Mouse (Mus musculus): ENCODE data around the gene Mettl7a1. TPM values are rescaled to one million over a fixed set of nuclear protein-coding genes. Genes with fewer than 3 reads are reported as not detected.
A peak's percentile ranks its signal among the peaks of the same experiment; 100 is the strongest.
"Not testable (repeated sequence)": the region's sequence is repeated elsewhere in the genome, so short reads cannot be mapped to it uniquely, and the experiment has no call there.

The Mettl7a1 gene
- polyA plus RNA-seq, 1 experiment from 2014 or later = 4.3 TPM

- not testable (repeated sequence) for H3K27me3 ChIP-seq (replicated peaks); ATAC-seq (replicated peaks); H3K4me3 ChIP-seq; H3K27ac ChIP-seq; H3K9ac ChIP-seq; H3K36me3 ChIP-seq (replicated peaks); H3K4me1 ChIP-seq; H3K4me2 ChIP-seq; H3K9me3 ChIP-seq
- WGBS = 88% methylated on average over 4 of the region's 4 CpGs
Measured at GRCm38 (mm10) chr15:100273791-100274308, 30.1 kb upstream of the Mettl7a1 start.

- no peaks in the 10 kb centered on the region for H3K4me1 ChIP-seq
- WGBS = 85% methylated on average over 7 of the region's 7 CpGs
Measured at GRCm38 (mm10) chr15:100274790-100275559, 29.0 kb upstream of the Mettl7a1 start.

GRCm38 (mm10) chr15:100276403-100276802 is 27.5 kb upstream of the Mettl7a1 start:
- no peak overlapping the region for H3K4me2 ChIP-seq
- no peak for ATAC-seq (replicated peaks)
- no peak overlapping the region for H3K27ac ChIP-seq
- no peak overlapping the region for H3K4me3 ChIP-seq
- no peaks in the 10 kb centered on the region for H3K4me1 ChIP-seq
- no peak overlapping the region for H3K9ac ChIP-seq
- no peaks in the 10 kb centered on the region for H3K36me3 ChIP-seq (replicated peaks)
- 95% methylated on average over 4 of the region's 4 CpGs for WGBS
- H3K27me3 ChIP-seq (replicated peaks) = no peaks in the 10 kb centered on the region
- no peaks in the 10 kb centered on the region for H3K9me3 ChIP-seq

More at GRCm38 (mm10) chr15:100274790-100275559, 29.0 kb upstream of the Mettl7a1 start:
- no peaks in the 10 kb centered on the region for H3K9me3 ChIP-seq
- H3K36me3 ChIP-seq (replicated peaks) = no peaks in the 10 kb centered on the region
- no peak overlapping the region for H3K9ac ChIP-seq
- no peak overlapping the region for H3K4me2 ChIP-seq
- no peak overlapping the region for H3K27ac ChIP-seq
- H3K4me3 ChIP-seq = no peak overlapping the region
- H3K27me3 ChIP-seq (replicated peaks) = no peaks in the 10 kb centered on the region
- ATAC-seq (replicated peaks) = no peak

GRCm38 (mm10) chr15:100277586-100277985 is 26.4 kb upstream of the Mettl7a1 start:
- no peaks in the 10 kb centered on the region for H3K27me3 ChIP-seq (replicated peaks)
- H3K9ac ChIP-seq = no peak overlapping the region
- 95% methylated on average over 3 of the region's 3 CpGs for WGBS
- no peak overlapping the region for H3K27ac ChIP-seq
- ATAC-seq (replicated peaks) = no peak
- no peaks in the 10 kb centered on the region for H3K36me3 ChIP-seq (replicated peaks)
- H3K4me1 ChIP-seq = no peaks in the 10 kb centered on the region
- no peak overlapping the region for H3K4me3 ChIP-seq
- no peak overlapping the region for H3K4me2 ChIP-seq
- H3K9me3 ChIP-seq = no peaks in the 10 kb centered on the region

GRCm38 (mm10) chr15:100280626-100281025 is 23.3 kb upstream of the Mettl7a1 start, which contains the start of gene Tmprss12:
Gene Tmprss12, plus strand, starts transcription at chr15:100280837.
- H3K27ac ChIP-seq = no peak within 1 kb of the TSS
- ATAC-seq (replicated peaks) = no peak
- H3K4me2 ChIP-seq = no peak within 1 kb of the TSS
- H3K9ac ChIP-seq = no peak within 1 kb of the TSS
- H3K9me3 ChIP-seq = no peaks in the 10 kb centered on the region
- WGBS = 96% methylated on average over 20 of the region's 20 CpGs
- no peaks in the 10 kb centered on the region for H3K36me3 ChIP-seq (replicated peaks)
- no peaks in the 10 kb centered on the region for H3K4me1 ChIP-seq
- no peaks in the 10 kb centered on the region for H3K27me3 ChIP-seq (replicated peaks)
- H3K4me3 ChIP-seq = no peak within 1 kb of the TSS

- no peak for ATAC-seq (replicated peaks)
- no peaks in the 10 kb centered on the region for H3K9me3 ChIP-seq
- WGBS = 92% methylated on average over 6 of the region's 6 CpGs
- no peaks in the 10 kb centered on the region for H3K27me3 ChIP-seq (replicated peaks)
- H3K9ac ChIP-seq = no peak overlapping the region
- H3K36me3 ChIP-seq (replicated peaks) = no peaks in the 10 kb centered on the region
- no peak overlapping the region for H3K27ac ChIP-seq
- H3K4me1 ChIP-seq = no peaks in the 10 kb centered on the region
- no peak overlapping the region for H3K4me3 ChIP-seq
- H3K4me2 ChIP-seq = no peak overlapping the region
Measured at GRCm38 (mm10) chr15:100288980-100289379, 15.0 kb upstream of the Mettl7a1 start.

- Histone ChIP-seq H3K36me3 (replicated peaks) (no peaks in the 10 kb centered on the region), H3K27me3 (replicated peaks) (no peaks in the 10 kb centered on the region), H3K4me1 (no peaks in the 10 kb centered on the region), H3K27ac (no peak overlapping the region), H3K4me3 (no peak overlapping the region), H3K4me2 (no peak overlapping the region), H3K9me3 (no peaks in the 10 kb centered on the region), H3K9ac (no peak overlapping the region)
- WGBS = 79% methylated on average over 5 of the region's 5 CpGs
- ATAC-seq (replicated peaks) = no peak
Measured at GRCm38 (mm10) chr15:100290858-100291257, 13.1 kb upstream of the Mettl7a1 start.

GRCm38 (mm10) chr15:100292326-100292725 is 11.6 kb upstream of the Mettl7a1 start:
- no peak overlapping the region for H3K4me3 ChIP-seq
- no peaks in the 10 kb centered on the region for H3K36me3 ChIP-seq (replicated peaks)
- H3K4me2 ChIP-seq = no peak overlapping the region
- H3K4me1 ChIP-seq = no peaks in the 10 kb centered on the region
- no peak overlapping the region for H3K27ac ChIP-seq
- no peaks in the 10 kb centered on the region for H3K9me3 ChIP-seq
- no peak for ATAC-seq (replicated peaks)
- H3K27me3 ChIP-seq (replicated peaks) = no peaks in the 10 kb centered on the region
- H3K9ac ChIP-seq = no peak overlapping the region
- 76% methylated on average over 7 of the region's 7 CpGs for WGBS

- WGBS = 93% methylated on average over 5 of the region's 5 CpGs
- no peak for ATAC-seq (replicated peaks)
- H3K27ac ChIP-seq = no peak overlapping the region
Measured at GRCm38 (mm10) chr15:100297856-100298255, 6.1 kb upstream of the Mettl7a1 start.

GRCm38 (mm10) chr15:100300499-100300898 is 3.4 kb upstream of the Mettl7a1 start:
- H3K4me2 ChIP-seq = no peak overlapping the region
- no peak overlapping the region for H3K9ac ChIP-seq
- H3K27me3 ChIP-seq (replicated peaks) = no peaks in the 10 kb centered on the region
- no peak for ATAC-seq (replicated peaks)
- H3K36me3 ChIP-seq (replicated peaks) = no peaks in the 10 kb centered on the region
- H3K27ac ChIP-seq = no peak overlapping the region
- 83% methylated on average over 6 of the region's 6 CpGs for WGBS
- H3K9me3 ChIP-seq = no peaks in the 10 kb centered on the region
- peaks cover 11% of the 10 kb centered on the region for H3K4me1 ChIP-seq
- no peak overlapping the region for H3K4me3 ChIP-seq

More at GRCm38 (mm10) chr15:100297856-100298255, 6.1 kb upstream of the Mettl7a1 start:
- Histone ChIP-seq H3K4me3 (no peak overlapping the region), H3K9ac (no peak overlapping the region), H3K4me1 (no peaks in the 10 kb centered on the region), H3K36me3 (replicated peaks) (no peaks in the 10 kb centered on the region), H3K27me3 (replicated peaks) (no peaks in the 10 kb centered on the region), H3K4me2 (no peak overlapping the region), H3K9me3 (no peaks in the 10 kb centered on the region)

- ATAC-seq (replicated peaks) = no peak
- H3K4me1 ChIP-seq = peaks cover 15% of the 10 kb centered on the region
- H3K27ac ChIP-seq = no peak overlapping the region
- no peak overlapping the region for H3K4me3 ChIP-seq
- WGBS = 57% methylated on average over 15 of the region's 15 CpGs
- H3K9me3 ChIP-seq = no peaks in the 10 kb centered on the region
- H3K27me3 ChIP-seq (replicated peaks) = no peaks in the 10 kb centered on the region
- H3K4me2 ChIP-seq = no peak overlapping the region
- H3K9ac ChIP-seq = no peak overlapping the region
- H3K36me3 ChIP-seq (replicated peaks) = no peaks in the 10 kb centered on the region
Measured at GRCm38 (mm10) chr15:100301556-100301955, 2.4 kb upstream of the Mettl7a1 start.

GRCm38 (mm10) chr15:100303428-100304018 is 417 bp upstream of the Mettl7a1 start:
- Histone ChIP-seq H3K9me3 (no peaks in the 10 kb centered on the region), H3K4me2 (peak overlapping the region; percentile 80), H3K4me3 (peak overlapping the region; percentile 56), H3K4me1 (peaks cover 15% of the 10 kb centered on the region), H3K9ac (peak overlapping the region; percentile 65), H3K36me3 (replicated peaks) (no peaks in the 10 kb centered on the region), H3K27me3 (replicated peaks) (no peaks in the 10 kb centered on the region), H3K27ac (peak overlapping the region; percentile 88)
- 49% methylated on average over 8 of the region's 8 CpGs for WGBS
- ATAC-seq (replicated peaks) = no peak
